Mouse (Mus musculus) erythroblast, adult 5-6 weeks (primary cell): ENCODE data around the gene Fgfr2. TPM values are rescaled to one million over a fixed set of nuclear protein-coding genes. Genes with fewer than 3 reads are reported as not detected.
"Not testable (repeated sequence)": the region's sequence is repeated elsewhere in the genome, so short reads cannot be mapped to it uniquely, and the experiment has no call there.

Source experiments
- ATAC-seq: replicated peaks from 2 replicates; pipeline ENCODE4 v1.8.0; 2016; ENCODE audit warnings: moderate number of reproducible peaks, mild to moderate bottlenecking, moderate TSS enrichment, inconsistent platforms; ENCODE audit not compliant: poor library complexity, low FRiP score, severe bottlenecking
- total RNA-seq, 2 experiments: library from RNA; stranded (forward) in 1 of 2; stranded (reverse) in 1 of 2; fragments of 150-400 nt in 1 of 2; fragments of 200-764, 138-1000 nt in 1 of 2; gene quantifications; 2 replicates each; pipeline versions ENCODE4 v1.2.3 to v1.2.4; 2015 to 2017; ENCODE audit warnings: low replicate concordance in 2 of 2

Gene Fgfr2
- total RNA-seq, 2 experiments from 2014 or later: 4.8 TPM; not detected in 1

DNA sequence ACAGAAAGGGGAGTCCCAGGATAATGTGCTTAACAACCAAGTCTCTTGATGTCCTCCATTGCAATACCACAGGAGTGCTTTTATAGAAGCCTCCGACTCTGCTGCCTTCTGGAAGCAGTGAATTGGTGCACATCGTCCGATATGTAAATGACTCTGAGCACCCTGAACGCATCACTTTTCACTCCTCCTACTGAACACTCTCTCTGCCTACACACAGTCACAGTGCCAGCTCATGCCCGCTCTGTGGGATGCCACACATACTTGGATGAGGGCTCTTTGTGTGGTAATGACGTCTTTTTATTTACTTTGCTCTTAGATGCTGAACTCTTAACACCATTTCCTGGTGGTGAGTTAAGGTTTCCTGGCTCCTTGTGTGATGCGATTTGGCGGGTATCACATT, 1936.1 kb downstream of the Fgfr2 start:
- no peak for ATAC-seq

GRCm38 (mm10) chr7:131184339-131184738, 1938.8 kb downstream of the Fgfr2 start:
- ATAC-seq: no peak

GRCm38 (mm10) chr7:131182685-131183084, 1940.5 kb downstream of the Fgfr2 start:
- ATAC-seq: no peak

- ATAC-seq: no peak
Measured at GRCm38 (mm10) chr7:131174121-131174520, 1949.0 kb downstream of the Fgfr2 start, which contains the start of gene 5430419D17Rik. 5430419D17Rik (plus strand) TSS chr7:131174402.

- no peak for ATAC-seq
Measured at GRCm38 (mm10) chr7:131169099-131169498, 1954.1 kb downstream of the Fgfr2 start.

DNA sequence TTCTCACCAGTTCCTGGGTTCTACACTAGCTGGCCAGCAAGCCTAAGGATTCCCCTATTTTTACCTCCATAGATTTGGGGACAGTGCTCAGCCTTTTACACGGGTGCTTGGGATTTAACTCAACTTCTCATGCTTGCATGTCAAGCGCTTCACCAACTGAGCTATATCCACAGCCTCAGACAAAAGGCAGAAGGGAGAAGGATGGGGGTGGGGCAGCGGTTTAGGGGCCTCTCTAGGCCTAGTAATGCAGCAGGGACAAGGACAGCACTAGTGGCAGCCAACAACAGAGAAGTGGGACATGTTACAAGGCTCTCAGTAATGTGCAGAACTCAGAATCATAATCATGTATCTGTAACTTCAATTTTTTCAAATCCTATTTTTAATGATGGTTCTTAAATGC, 1955.4 kb downstream of the Fgfr2 start:
- ATAC-seq: no peak

- no peak for ATAC-seq
Measured at GRCm38 (mm10) chr7:131162251-131162650, 1960.9 kb downstream of the Fgfr2 start.

DNA sequence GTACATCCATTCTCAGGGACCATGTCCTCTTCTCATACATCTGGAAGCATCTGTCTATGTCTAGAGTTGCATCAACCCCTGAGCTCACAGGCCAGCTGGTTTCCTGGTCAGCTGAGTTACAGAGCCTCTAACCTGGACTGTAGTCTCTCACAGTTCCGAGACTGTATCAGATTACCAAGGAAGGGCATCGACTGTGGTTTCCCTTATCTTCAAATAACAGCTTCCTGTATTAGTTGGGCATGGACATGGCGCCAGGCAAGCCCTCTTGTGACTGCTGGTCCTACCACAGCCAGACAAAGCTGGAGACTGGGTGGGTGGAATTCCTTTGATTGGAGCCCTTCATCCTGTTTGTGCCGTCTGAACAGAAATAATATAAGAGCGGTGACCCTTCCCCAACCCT, 1970.1 kb downstream of the Fgfr2 start:
- no peak for ATAC-seq

DNA sequence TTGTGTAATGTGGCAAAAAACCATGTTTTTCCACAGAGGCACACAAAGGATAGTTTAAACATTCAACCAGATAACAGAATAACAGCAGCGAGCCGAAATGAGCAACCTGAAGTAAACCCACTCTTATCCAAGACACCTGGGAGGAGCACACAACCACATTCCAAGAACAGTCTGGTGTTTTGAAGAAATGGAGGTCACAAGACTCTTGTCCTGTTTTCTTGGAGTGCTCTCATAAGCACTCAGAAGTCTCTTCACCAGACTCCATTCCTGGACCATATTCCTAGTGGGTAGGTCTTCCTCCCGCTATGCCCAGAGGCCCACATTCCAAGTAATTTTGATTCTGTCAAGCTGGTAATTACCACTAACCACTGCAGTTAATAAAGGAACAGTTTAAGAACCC, 1973.0 kb downstream of the Fgfr2 start:
- ATAC-seq: no peak

- no peak for ATAC-seq
Measured at GRCm38 (mm10) chr7:131146214-131146613, 1976.9 kb downstream of the Fgfr2 start, which contains the start of gene 4933402N03Rik. 4933402N03Rik (minus strand) TSS chr7:131146314.

- no peak for ATAC-seq
Measured at GRCm38 (mm10) chr7:131133181-131133580, 1990.0 kb downstream of the Fgfr2 start.

GRCm38 (mm10) chr7:131130021-131130420, 1993.1 kb downstream of the Fgfr2 start:
- ATAC-seq: no peak

- no peak for ATAC-seq
Measured at GRCm38 (mm10) chr7:131122210-131122807, 2000.8 kb downstream of the Fgfr2 start.

DNA sequence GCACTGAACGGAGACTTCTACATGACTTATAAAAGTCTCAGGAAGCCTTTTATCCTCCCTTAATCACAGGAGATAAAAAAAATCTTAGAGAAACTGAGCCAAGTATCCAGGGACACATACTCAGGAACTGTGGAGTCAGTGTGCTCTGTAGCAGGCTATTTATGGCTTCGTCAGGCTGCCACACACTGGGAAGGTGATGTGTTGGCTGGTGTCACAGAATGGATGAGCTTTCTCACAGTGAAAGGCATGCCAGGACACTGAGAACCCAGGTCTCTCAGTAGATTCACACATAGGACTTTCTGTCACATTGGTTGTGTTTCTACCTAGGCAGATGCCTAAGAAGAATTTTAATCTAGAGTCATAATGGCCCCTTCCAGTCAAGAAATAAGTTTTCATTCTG, 2008.7 kb downstream of the Fgfr2 start:
- no peak for ATAC-seq

GRCm38 (mm10) chr7:131113676-131114075, 2009.5 kb downstream of the Fgfr2 start:
- ATAC-seq: no peak

DNA sequence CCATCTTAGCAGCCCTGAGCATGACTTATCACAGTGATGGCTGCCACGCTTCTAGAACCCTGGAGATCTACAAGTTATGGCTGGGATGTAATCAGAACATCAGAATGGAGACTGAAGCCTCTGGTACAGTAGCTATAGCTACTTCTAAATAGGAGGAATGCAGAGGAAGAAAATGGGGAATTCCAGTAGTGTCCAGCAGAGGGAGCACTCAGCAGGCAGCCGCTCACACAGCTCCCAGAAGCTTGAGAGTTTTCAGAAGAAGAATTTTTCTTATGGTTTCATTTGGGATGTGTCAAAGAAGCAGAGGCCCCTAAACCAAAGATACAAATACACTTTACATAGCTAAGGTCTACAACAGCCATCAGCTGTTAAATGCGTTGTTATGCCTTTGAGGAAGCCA, 2010.7 kb downstream of the Fgfr2 start:
- no peak for ATAC-seq

GRCm38 (mm10) chr7:131082403-131082802, 2040.7 kb downstream of the Fgfr2 start:
- not testable (repeated sequence) for ATAC-seq

DNA sequence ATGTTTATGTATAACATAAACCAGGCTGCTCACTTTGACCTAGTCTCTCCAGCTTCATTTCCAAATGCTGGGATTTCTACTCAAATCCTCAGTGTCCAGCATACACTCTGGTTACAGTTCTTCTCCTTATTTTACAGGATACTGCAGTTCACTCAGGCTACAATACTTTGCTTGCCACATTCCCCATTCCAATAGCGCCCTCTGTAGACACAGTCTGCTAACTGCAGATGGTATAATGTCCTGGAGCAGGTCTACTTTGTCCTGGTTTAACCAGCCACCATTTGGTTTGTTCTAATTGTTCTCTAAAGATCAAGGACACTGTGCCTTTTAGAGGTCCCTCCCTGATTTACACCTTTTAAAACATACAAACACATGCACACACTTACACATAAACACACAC, 2047.2 kb downstream of the Fgfr2 start:
- ATAC-seq: no peak

DNA sequence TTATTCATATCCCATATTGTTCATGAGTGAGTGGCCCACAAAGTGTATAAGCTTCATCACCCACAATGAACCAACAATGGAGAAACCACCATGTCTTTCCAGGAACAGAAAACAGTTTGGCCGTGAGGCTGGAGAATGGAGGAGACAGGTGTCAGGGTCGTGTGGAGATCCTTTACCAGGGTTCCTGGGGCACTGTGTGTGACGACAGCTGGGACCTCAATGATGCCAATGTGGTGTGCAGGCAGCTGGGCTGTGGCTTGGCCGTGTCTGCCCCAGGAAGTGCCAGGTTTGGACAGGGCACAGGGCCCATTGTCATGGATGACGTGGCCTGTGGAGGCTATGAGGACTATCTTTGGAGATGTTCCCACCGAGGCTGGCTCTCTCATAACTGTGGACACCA, 2049.1 kb downstream of the Fgfr2 start:
- ATAC-seq: not testable (repeated sequence)

DNA sequence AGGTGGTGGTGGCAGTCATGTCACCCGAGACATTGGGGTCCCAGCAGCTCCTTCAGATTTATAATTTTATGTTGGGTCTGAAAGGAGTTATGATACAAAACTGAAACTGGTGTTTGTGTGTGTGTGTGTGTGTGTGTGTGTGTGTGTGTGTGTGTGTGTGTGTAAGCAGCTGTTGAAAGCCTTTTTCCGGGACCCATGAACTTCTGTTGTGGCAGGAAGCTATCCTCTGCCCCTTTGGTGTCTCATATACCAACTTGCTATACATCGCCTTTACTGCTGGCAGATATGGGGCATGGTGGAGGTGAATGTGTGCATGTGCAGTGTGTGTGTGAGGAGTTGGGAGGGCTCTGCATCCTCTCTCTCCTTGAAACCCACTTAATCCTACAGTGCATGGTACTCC, 2049.7 kb downstream of the Fgfr2 start:
- ATAC-seq: not testable (repeated sequence)

- ATAC-seq: not testable (repeated sequence)
Measured at GRCm38 (mm10) chr7:131068191-131068590, 2055.0 kb downstream of the Fgfr2 start.

- no peak for ATAC-seq
Measured at GRCm38 (mm10) chr7:131062541-131062940, 2060.6 kb downstream of the Fgfr2 start.
